Mouse (Mus musculus) kidney, embryonic 16.5 days (tissue): ENCODE data around the gene Gm49369. TPM values are rescaled to one million over a fixed set of nuclear protein-coding genes. Genes with fewer than 3 reads are reported as not detected.

Experiments used
- ATAC-seq: fragments of 200-750 bp; cut with Nextera tagmentation; 2 replicates; pipeline ENCODE4 v1.8.0; 2017; ENCODE audit warnings: moderate TSS enrichment; ENCODE audit not compliant: low FRiP score, low TSS enrichment
- H3K27ac ChIP-seq: fragments of 300-500 bp; sonication (generic); 2 replicates; pipeline ENCODE4 v1.5.1; 2014; ENCODE audit warnings: low read length
- H3K27me3 ChIP-seq: fragments of 300-500 bp; sonication (generic); 2 replicates; pipeline ENCODE4 v1.6.1; 2014; ENCODE audit warnings: low read length, control low read depth, mixed read lengths; ENCODE audit not compliant: insufficient read depth
- H3K36me3 ChIP-seq: fragments of 300-500 bp; sonication (generic); 2 replicates; pipeline ENCODE4 v1.6.1; 2014; ENCODE audit warnings: low read length, control low read depth, mixed read lengths; ENCODE audit not compliant: insufficient read depth
- H3K4me1 ChIP-seq: fragments of 300-500 bp; sonication (generic); 2 replicates; pipeline ENCODE4 v1.6.1; 2014; ENCODE audit warnings: low read length, control low read depth, mixed read lengths; ENCODE audit not compliant: insufficient read depth
- H3K4me2 ChIP-seq: fragments of 300-500 bp; sonication (generic); replicated peaks from 2 replicates; pipeline ENCODE4 v1.6.1; 2014; ENCODE audit warnings: low read depth, low read length
- H3K4me3 ChIP-seq: fragments of 300-500 bp; sonication (generic); 2 replicates; pipeline ENCODE4 v1.5.1; 2014; ENCODE audit warnings: mild to moderate bottlenecking, low read length
- H3K9ac ChIP-seq: fragments of 300-500 bp; sonication (generic); replicated peaks from 2 replicates; pipeline ENCODE4 v1.6.1; 2014; ENCODE audit warnings: low read length
- H3K9me3 ChIP-seq: fragments of 300-500 bp; sonication (generic); 2 replicates; pipeline ENCODE4 v1.6.1; 2016; ENCODE audit warnings: low read length, control low read depth
- WGBS: fragments of 180-500 bp; shearing (Covaris S2); extraction: QIAGEN DNeasy Blood & Tissue Kit; methylation state at CpG from one replicate; pipeline ENCODE4 v1.1.7; 2014; 5-methylcytosine and 5-hydroxymethylcytosine counted together
- polyA plus RNA-seq: library from polyadenylated mRNA; unstranded; fragments of >200 nt; fragmentation: Nextera tagmentation; extraction: Ambion mirVana; gene quantifications from 2 replicates; pipeline ENCODE4 v1.2.1, GENCODE M21; 2015

Gene Gm49369
- polyA plus RNA-seq, 1 experiment from 2014 or later: 4.4 TPM

DNA sequence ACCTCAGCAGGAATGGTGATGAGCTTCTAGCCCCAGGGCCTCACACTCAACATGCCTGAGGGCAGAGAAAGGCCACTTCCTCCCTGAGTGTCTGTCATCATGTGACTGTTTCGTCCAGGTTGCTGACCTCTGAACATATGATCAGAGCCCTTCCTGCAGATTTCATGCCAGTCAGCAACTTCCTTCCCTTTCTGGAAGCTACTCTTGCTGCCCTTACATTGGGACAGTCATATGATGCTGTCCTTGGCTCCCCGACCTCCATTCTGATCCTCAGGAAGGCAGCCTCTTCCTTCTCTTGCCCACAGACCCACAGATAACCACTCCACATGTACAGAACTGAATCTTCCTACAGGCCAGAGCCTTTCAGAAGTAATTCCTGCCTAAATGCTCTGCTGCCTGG, 15.6 kb upstream of the Gm49369 start:
- no peaks in the 10 kb centered on the region for H3K27me3 ChIP-seq
- WGBS: 49% methylated on average over 2 of the region's 2 CpGs
- no peaks in the 10 kb centered on the region for H3K36me3 ChIP-seq
- H3K4me2 ChIP-seq: no peak overlapping the region
- no peaks in the 10 kb centered on the region for H3K9me3 ChIP-seq
- H3K27ac ChIP-seq: peak overlapping the region; percentile 63
- H3K9ac ChIP-seq: no peak overlapping the region
- ATAC-seq: 0 out of 2 replicates have a peak, but pooled peaks have one; percentile 25
- peaks cover 26% of the 10 kb centered on the region; the same call in 1 of the 2 replicates for H3K4me1 ChIP-seq
- H3K4me3 ChIP-seq: no peak overlapping the region

- WGBS: 84% methylated on average over 1 of the region's 1 CpGs
- Histone ChIP-seq H3K27ac (no peak overlapping the region), H3K4me1 (peaks cover 29% of the 10 kb centered on the region; the same call in 1 of the 2 replicates), H3K27me3 (no peaks in the 10 kb centered on the region), H3K4me2 (no peak overlapping the region), H3K9ac (no peak overlapping the region), H3K9me3 (no peaks in the 10 kb centered on the region), H3K4me3 (no peak overlapping the region), H3K36me3 (no peaks in the 10 kb centered on the region)
- ATAC-seq: no peak
Observed at GRCm38 (mm10) chr7:142396611-142397010, 14.1 kb upstream of the Gm49369 start.

DNA sequence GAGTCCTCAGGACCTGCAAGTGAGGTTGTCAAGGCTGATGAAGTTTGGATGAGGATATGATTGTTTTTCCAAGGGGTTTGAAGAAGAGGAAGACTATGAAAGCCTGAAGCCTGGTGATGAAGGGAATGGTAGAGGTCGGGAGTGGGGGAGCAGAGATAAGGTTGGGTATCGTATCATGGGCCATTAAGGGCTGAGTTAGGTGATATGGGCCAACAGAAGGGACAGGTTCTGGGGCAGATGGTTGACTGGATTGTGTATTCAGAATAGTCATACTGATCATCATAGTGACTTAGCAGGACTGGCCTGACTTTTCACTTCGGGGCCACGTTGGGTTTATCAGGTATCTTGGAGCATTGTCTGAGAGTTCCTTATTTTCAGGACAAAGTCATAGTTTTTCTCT, 13.0 kb upstream of the Gm49369 start:
- no peaks in the 10 kb centered on the region for H3K36me3 ChIP-seq
- no peaks in the 10 kb centered on the region for H3K9me3 ChIP-seq
- no peak overlapping the region for H3K4me3 ChIP-seq
- no peak overlapping the region for H3K27ac ChIP-seq
- 88% methylated on average over 4 of the region's 4 CpGs for WGBS
- H3K4me2 ChIP-seq: no peak overlapping the region
- H3K9ac ChIP-seq: no peak overlapping the region
- H3K27me3 ChIP-seq: no peaks in the 10 kb centered on the region
- H3K4me1 ChIP-seq: peaks cover 26% of the 10 kb centered on the region; the same call in 1 of the 2 replicates
- no peak for ATAC-seq

DNA sequence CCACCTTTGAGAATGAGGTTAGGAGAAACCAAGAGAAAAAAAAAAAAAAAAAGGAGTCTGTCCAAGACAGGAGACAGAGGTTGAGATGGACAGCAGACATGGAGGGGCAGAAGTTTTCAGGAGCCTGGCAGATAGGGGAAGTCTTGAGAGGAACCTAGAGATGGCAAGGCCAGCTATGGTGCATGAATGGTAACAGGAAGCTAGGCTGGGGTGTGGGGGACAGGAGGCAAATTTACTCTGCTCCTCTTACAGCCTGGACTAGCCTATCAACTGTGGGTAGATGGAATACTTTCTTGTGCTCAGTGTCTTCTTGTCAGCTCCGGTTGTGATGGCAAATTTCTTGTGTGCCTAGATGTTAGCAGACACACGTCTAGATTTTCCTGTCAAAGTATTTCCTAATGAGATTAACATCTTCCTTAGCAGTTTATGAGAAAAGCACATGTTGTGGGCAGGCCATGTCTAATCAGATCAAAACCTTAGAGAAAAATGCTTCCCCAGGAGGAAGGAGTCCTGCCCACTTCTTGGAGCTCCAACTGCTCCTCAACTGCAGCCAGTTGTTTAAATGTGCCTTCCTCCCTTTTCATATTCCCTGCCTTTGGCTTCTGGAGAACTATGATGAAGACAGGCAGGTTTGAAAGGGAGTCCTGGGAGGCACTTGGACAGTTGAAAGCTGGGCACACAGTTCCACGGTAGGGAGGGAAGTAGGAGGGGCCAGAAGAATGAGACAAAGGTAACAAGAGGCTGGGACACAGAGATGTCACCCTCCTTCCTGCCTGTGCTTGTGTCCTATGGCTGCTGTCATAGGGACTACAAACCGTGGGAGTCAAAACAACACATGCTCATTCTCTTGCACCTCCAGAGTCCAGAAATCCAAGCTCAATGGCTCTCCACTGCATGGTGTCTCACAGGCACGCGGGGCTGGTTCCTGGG, 12.1 kb upstream of the Gm49369 start:
- Histone ChIP-seq H3K9me3 (no peaks in the 10 kb centered on the region), H3K36me3 (no peaks in the 10 kb centered on the region), H3K9ac (no peak overlapping the region), H3K27ac (0 out of 2 replicates have a peak overlapping the region, but pooled peaks have one; percentile 6), H3K4me2 (no peak overlapping the region), H3K4me3 (no peak overlapping the region), H3K4me1 (peaks cover 17% of the 10 kb centered on the region; the same call in 1 of the 2 replicates), H3K27me3 (no peaks in the 10 kb centered on the region)
- 59% methylated on average over 6 of the region's 6 CpGs for WGBS
- ATAC-seq: no peak

DNA sequence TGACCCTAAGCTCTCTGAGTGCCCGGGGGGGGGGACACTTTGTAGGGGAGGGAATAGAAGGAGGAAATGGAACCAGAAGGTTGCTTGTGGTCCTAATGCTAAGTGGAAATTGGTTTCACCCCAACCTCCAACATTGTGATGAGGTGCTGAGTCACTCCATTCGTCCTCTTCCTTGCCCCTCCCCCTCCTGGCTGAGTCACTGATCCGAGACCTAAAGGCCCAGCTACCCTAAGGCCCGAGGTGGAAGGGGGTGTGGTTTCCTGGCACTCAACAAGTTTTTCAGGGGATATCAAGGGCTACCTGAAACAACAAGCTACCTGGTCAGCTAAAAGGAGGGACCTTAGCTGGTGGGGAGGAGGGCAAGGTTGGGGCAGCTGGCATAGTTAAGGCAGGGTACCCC, 10.7 kb upstream of the Gm49369 start:
- Histone ChIP-seq H3K9me3 (no peaks in the 10 kb centered on the region), H3K4me1 (peaks cover 12% of the 10 kb centered on the region; the same call in 1 of the 2 replicates), H3K4me3 (no peak overlapping the region), H3K27ac (peak overlapping the region; percentile 41; the same call in 1 of the 2 replicates), H3K27me3 (no peaks in the 10 kb centered on the region), H3K4me2 (no peak overlapping the region), H3K36me3 (no peaks in the 10 kb centered on the region), H3K9ac (no peak overlapping the region)
- 15% methylated on average over 4 of the region's 4 CpGs for WGBS
- ATAC-seq: 0 out of 2 replicates have a peak, but pooled peaks have one; percentile 5

DNA sequence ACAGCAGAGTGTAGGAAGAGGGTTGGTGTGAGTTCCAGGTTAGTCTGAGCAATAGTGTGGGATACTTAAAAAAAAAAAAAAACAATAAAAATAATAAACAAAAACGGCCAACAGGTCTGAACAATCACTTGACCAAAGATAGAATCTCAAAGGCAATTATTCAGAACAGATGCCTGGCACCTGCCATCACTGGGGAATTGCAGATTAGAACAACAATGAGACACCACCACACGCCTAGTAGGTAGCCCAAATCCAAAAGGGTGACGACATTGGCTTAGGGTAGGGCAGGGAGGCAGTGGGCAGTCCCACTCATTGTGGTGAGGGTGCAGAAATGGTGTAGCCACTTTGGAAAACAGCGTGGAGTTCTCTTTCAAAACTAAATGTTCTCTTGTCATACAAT, 9.1 kb upstream of the Gm49369 start:
- Histone ChIP-seq H3K4me3 (no peak overlapping the region), H3K4me2 (no peak overlapping the region), H3K27ac (no peak overlapping the region), H3K27me3 (no peaks in the 10 kb centered on the region), H3K36me3 (no peaks in the 10 kb centered on the region), H3K9ac (no peak overlapping the region), H3K9me3 (no peaks in the 10 kb centered on the region), H3K4me1 (peaks cover 15% of the 10 kb centered on the region)
- 71% methylated on average over 4 of the region's 4 CpGs for WGBS
- no peak for ATAC-seq

- 63% methylated on average over 3 of the region's 3 CpGs for WGBS
Observed at GRCm38 (mm10) chr7:142391108-142391507, 8.6 kb upstream of the Gm49369 start.

GRCm38 (mm10) chr7:142389961-142390650, 7.6 kb upstream of the Gm49369 start:
- no peak overlapping the region for H3K4me2 ChIP-seq
- H3K27me3 ChIP-seq: no peaks in the 10 kb centered on the region
- no peak overlapping the region for H3K9ac ChIP-seq
- no peaks in the 10 kb centered on the region for H3K9me3 ChIP-seq
- H3K4me1 ChIP-seq: peaks cover 28% of the 10 kb centered on the region
- no peak for ATAC-seq
- H3K27ac ChIP-seq: no peak overlapping the region
- peaks cover 3% of the 10 kb centered on the region for H3K36me3 ChIP-seq
- H3K4me3 ChIP-seq: no peak overlapping the region
- WGBS: 82% methylated on average over 3 of the region's 3 CpGs

More at GRCm38 (mm10) chr7:142391108-142391507, 8.6 kb upstream of the Gm49369 start:
- Histone ChIP-seq H3K9me3 (no peaks in the 10 kb centered on the region), H3K27me3 (no peaks in the 10 kb centered on the region), H3K9ac (no peak overlapping the region), H3K4me2 (no peak overlapping the region), H3K4me1 (peaks cover 20% of the 10 kb centered on the region), H3K27ac (no peak overlapping the region), H3K36me3 (no peaks in the 10 kb centered on the region), H3K4me3 (no peak overlapping the region)
- ATAC-seq: no peak

DNA sequence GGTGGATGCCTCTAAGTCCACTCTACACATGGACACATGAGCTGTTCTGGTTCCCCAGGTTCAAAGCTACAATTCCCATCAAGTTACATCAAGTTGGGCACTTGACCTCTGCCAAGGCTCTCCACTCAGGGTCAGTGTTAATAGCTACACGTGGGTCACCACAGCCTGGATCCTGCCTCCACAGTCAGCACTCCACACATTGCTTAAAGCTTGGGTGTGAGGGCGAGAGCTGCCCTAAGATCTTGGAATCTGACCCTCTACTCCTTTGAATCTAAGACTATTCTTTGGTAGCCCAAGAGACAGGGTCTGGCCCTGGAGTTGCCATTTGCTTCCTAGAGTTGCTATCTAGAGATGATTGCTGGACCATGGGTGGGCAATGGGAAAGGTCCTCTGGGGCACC, 6.3 kb upstream of the Gm49369 start:
- 98% methylated on average over 2 of the region's 2 CpGs for WGBS
- Histone ChIP-seq H3K4me1 (peaks cover 28% of the 10 kb centered on the region), H3K4me3 (no peak overlapping the region), H3K27ac (no peak overlapping the region), H3K9me3 (no peaks in the 10 kb centered on the region), H3K4me2 (no peak overlapping the region), H3K9ac (no peak overlapping the region), H3K27me3 (no peaks in the 10 kb centered on the region), H3K36me3 (peaks cover 15% of the 10 kb centered on the region)
- no peak for ATAC-seq
